Mouse (Mus musculus): ENCODE data around the gene Ssh1. TPM values are rescaled to one million over a fixed set of nuclear protein-coding genes. Genes with fewer than 3 reads are reported as not detected.

Gene Ssh1
- polyA plus RNA-seq, 3 experiments from 2014 or later = 15.5 to 18.0 (median 16.9) TPM

GRCm38 (mm10) chr5:113964972-113965371, 28.7 kb downstream of the Ssh1 start:
- ATAC-seq = no peak

- no peak for ATAC-seq
Observed at GRCm38 (mm10) chr5:113961776-113962175, 31.9 kb downstream of the Ssh1 start.

- ATAC-seq = no peak
Observed at GRCm38 (mm10) chr5:113960416-113960815, 33.3 kb downstream of the Ssh1 start.

GRCm38 (mm10) chr5:113959039-113959438, 34.7 kb downstream of the Ssh1 start:
- ATAC-seq = no peak

GRCm38 (mm10) chr5:113956510-113956909, 37.2 kb downstream of the Ssh1 start:
- ATAC-seq = peak; percentile 75

- ATAC-seq = no peak
Observed at GRCm38 (mm10) chr5:113955691-113956090, 38.0 kb downstream of the Ssh1 start.

GRCm38 (mm10) chr5:113955281-113955680, 38.4 kb downstream of the Ssh1 start:
- no peak for ATAC-seq

- peak; percentile 75 for ATAC-seq
Observed at GRCm38 (mm10) chr5:113954421-113954820, 39.3 kb downstream of the Ssh1 start.

GRCm38 (mm10) chr5:113952519-113952918, 41.2 kb downstream of the Ssh1 start:
- ATAC-seq = no peak

GRCm38 (mm10) chr5:113951693-113952071, 42.0 kb downstream of the Ssh1 start:
- ATAC-seq = no peak

GRCm38 (mm10) chr5:113950786-113951692, 42.7 kb downstream of the Ssh1 start:
- ATAC-seq = no peak

- ATAC-seq = no peak
Observed at GRCm38 (mm10) chr5:113950133-113950532, 43.6 kb downstream of the Ssh1 start.

GRCm38 (mm10) chr5:113947280-113947679, 46.4 kb downstream of the Ssh1 start:
- no peak for ATAC-seq

GRCm38 (mm10) chr5:113945126-113945525, 48.6 kb downstream of the Ssh1 start:
- ATAC-seq = no peak

GRCm38 (mm10) chr5:113943328-113943727, 50.4 kb downstream of the Ssh1 start:
- ATAC-seq = no peak

- no peak for ATAC-seq
Observed at GRCm38 (mm10) chr5:113942580-113942979, 51.1 kb downstream of the Ssh1 start.

- ATAC-seq = no peak
Observed at GRCm38 (mm10) chr5:113939263-113939900, 54.3 kb downstream of the Ssh1 start.

- ATAC-seq = no peak
Observed at GRCm38 (mm10) chr5:113937650-113938049, 56.0 kb downstream of the Ssh1 start.

GRCm38 (mm10) chr5:113933889-113934288, 59.8 kb downstream of the Ssh1 start:
- ATAC-seq = no peak

GRCm38 (mm10) chr5:113933480-113933879, 60.2 kb downstream of the Ssh1 start:
- ATAC-seq = no peak

GRCm38 (mm10) chr5:113932310-113932709, 61.4 kb downstream of the Ssh1 start:
- no peak for ATAC-seq

GRCm38 (mm10) chr5:113930648-113931609, 62.8 kb downstream of the Ssh1 start:
- ATAC-seq = peak; percentile 56
